Mouse (Mus musculus): ENCODE results near the gene Aurkb.
"Not testable (repeated sequence)": the region's sequence is repeated elsewhere in the genome, so short reads cannot be mapped to it uniquely, and the experiment has no call there.

Aurkb gene

GRCm38 (mm10) chr11:69045531-69046394, at the start of gene Aurkb:
TSS of gene Aurkb (plus strand) at chr11:69045647.
- in situ Hi-C loops (cut with MboI, MseI), result no loop called here

- in situ Hi-C loops (cut with MboI, MseI), result no loop called here
Measured at GRCm38 (mm10) chr11:68997080-68997479, 48.4 kb upstream of the Aurkb start.

DNA sequence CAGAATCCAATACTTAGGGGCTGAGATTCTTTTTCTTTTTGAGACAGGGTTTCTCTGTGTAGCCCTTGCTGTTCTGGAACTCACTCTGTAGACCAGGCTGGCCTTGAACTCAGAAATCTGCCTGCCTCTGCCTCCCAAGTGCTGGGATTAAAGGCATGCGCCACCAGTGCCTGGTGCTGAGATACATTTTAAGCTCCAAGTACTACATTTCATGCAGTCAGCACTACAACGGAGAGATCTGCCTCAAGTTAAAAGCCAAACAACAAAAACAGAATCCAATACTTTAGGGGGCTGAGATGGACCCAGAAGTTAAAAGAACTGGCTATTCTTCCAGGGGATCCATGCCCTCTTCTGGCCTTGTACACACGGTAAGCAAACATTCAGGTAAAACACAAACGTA, 42.7 kb upstream of the Aurkb start:
- in situ Hi-C loops (cut with MboI, MseI), result not testable (repeated sequence)

- in situ Hi-C loops (cut with MboI, MseI), result no loop called here
Measured at GRCm38 (mm10) chr11:69003592-69003991, 41.9 kb upstream of the Aurkb start.

GRCm38 (mm10) chr11:69005193-69005592, 40.3 kb upstream of the Aurkb start:
- in situ Hi-C loops (cut with MboI, MseI), result no loop called here

DNA sequence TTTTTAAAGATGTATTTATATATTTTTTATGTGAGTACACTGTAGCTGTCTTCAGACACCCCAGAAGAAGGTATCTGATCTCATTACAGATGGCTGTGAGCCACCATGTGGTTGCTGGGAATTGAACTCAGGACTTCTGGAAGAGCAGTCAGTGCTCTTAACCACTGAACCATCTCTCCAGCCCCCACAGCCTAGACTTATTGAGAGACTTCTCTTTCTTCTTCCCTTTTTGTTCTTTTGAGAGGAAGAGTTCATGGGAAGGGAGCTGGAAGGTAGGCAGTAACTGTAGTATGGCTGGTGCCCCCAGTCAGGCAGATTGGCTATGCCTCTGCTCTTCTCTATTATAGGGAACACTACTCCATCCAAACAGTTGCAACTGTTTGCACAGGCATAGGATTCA, 38.9 kb upstream of the Aurkb start:
- in situ Hi-C loops (cut with MboI, MseI), result not testable (repeated sequence)

DNA sequence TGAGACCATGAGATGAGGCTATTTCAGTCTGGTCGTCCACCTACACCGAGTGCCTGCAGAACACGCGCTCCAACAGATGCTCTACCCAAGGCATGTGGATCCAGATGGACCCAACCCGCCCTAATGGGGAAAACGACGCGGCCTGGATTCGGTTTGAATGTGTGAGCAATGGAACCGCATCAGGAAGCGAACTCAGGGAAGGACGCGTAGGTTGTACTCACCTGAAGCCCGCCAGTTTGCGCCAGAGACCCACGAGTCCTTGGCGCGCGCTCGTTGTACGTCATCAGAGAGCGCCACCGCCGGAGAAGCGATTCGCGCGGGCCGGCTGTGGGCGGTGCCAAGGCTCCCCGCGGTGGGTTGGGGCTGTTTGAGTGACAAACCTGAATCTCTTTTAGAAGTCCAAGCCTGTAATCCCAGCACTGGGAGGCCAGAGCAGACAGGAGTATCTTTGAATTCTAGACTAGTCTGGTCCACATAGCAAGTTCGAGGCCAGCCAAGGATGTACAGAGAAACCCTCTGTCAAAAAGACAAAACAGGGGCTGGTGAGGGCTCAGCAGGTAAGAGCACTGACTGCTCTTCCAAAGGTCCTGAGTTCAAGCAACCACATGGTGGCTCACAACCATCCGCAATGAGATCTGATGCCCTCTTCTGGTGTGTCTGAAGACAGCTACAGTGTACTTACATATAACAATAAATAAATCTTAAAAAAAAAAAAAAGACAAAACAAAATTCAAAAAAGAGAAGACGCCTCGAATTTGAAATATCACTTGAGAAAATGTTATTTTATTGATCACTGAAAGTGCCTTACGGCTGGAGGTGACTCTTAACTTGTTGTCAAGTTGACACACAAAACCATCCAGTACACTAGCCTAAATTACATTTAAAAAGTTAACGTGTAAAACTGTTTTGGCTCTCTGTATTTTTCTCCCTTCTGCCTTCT, 37.0 kb upstream of the Aurkb start, which contains the start of gene Pfas:
Gene Pfas (minus strand): TSS at position 279 of the 940 bp plus-strand sequence.
- in situ Hi-C loops (cut with MboI, MseI), result no loop called here

DNA sequence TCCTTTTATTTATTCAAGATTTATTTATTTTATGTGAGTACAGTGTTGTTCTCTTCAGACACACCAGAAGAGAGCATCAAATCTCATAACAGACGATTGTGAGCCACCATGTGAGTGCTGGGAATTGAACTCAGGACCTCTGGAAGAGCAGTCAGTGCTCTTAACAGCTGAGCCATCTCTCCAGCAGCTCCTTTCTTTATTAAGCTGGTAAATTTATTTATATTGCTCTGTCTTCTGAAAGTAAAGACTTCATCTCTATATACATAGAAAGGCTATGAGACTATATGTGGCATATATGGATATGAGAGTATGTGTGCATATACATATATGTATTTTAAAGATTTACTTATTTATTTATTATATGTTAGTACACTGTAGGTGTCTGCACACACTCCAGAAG, 35.9 kb upstream of the Aurkb start:
- in situ Hi-C loops (cut with MboI, MseI), result no loop called here

GRCm38 (mm10) chr11:69010400-69011323, 34.8 kb upstream of the Aurkb start:
- in situ Hi-C loops (cut with MboI, MseI), result no loop called here

- in situ Hi-C loops (cut with MboI, MseI), result not testable (repeated sequence)
Measured at GRCm38 (mm10) chr11:69011445-69011844, 34.0 kb upstream of the Aurkb start.

DNA sequence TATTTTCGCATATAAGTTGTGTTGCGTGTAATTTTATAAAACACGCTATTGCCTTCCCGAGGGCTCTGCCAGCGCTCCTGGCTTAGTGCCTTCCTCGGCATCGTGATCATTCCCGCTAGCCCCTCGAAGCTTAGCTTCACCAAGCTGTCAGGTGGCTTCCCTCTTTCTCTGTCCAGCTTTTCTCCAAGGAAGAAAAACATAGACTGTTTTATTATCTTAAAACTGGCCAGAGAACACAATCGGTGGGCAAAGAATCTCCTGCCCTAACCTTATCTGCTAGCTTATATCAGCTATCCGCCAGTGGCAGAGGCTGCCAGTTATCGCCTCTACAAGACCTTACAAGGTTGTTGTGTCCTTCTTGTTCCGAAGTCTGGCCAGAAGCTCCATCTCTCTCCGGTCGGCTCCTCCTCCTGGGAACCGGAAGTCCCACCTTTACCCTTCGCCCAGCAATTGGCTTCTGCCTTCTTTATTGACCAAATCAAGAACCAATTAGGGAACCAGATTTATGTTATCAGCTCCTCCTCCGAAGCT, 33.3 kb upstream of the Aurkb start:
- in situ Hi-C loops (cut with MboI, MseI), result no loop called here

GRCm38 (mm10) chr11:69015644-69016441, 29.6 kb upstream of the Aurkb start, which contains the start of gene Ctc1:
TSS of gene Ctc1 (plus strand) at chr11:69015911.
- in situ Hi-C loops (cut with MboI, MseI), result no loop called here

- in situ Hi-C loops (cut with MboI, MseI), result no loop called here
Measured at GRCm38 (mm10) chr11:69016755-69017154, 28.7 kb upstream of the Aurkb start.

GRCm38 (mm10) chr11:69020691-69021090, 24.8 kb upstream of the Aurkb start:
- in situ Hi-C loops (cut with MboI, MseI), result no loop called here

DNA sequence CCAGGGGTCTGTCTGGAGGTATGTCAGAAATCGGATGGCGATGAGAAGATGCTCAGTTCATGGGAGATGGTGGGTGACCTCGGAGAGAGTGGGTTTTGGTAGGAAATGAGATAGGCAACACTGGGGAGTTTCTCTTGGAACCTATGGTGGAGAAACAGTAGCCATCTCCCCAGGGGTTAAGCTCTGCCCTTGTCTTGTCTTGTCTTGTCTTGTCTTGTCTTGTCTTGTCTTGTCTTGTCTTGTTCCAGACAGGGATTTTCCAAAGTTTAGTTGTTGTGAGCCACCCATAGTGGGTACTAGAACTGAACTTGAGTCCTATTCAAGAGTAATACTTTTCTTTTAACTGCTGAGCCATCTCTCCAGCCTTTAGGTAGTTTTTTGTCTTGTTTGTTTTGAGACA, 18.9 kb upstream of the Aurkb start:
- in situ Hi-C loops (cut with MboI, MseI), result no loop called here

DNA sequence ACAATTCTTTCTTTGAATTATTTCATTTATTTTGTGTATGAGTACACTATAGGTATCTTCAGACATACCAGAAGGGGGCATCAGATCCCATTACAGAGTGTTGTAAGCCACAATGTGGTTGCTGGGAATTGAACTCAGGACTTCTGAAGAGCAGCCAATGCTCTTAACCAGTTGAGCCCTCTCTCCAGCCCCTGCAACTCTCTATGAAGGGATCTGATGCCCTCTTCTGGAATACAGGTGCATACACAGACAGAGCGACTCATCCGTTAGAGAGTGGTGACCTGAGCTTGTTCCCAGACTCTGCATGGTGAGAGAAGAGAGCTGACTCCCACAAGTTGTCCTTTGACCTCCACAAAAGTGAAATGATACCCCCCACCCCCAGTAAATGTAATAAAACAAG, 16.6 kb upstream of the Aurkb start:
- in situ Hi-C loops (cut with MboI, MseI), result no loop called here

- in situ Hi-C loops (cut with MboI, MseI), result no loop called here
Measured at GRCm38 (mm10) chr11:69033552-69033951, 11.9 kb upstream of the Aurkb start.

GRCm38 (mm10) chr11:69034585-69034984, 10.9 kb upstream of the Aurkb start:
- in situ Hi-C loops (cut with MboI, MseI), result no loop called here

DNA sequence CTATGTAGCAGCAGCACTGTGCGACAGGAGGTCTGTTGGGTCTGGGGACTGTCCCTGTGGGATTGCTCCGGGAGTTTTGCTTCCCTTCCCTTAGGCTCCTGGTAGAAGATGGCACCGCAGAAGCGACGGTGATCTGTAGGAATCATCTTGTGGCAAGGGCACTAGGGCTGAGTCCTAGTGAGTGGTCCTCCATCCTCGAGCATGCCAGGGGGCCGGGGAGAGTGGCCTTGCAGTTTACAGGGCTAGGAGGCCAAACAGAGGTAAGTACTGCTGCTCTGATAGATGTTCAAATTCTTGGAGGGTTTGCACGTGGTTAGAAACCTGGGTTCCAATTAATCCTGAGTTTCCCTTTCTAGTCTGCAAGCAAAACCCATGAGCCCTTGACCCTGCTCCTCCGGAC, 10.0 kb upstream of the Aurkb start:
- in situ Hi-C loops (cut with MboI, MseI), result no loop called here

DNA sequence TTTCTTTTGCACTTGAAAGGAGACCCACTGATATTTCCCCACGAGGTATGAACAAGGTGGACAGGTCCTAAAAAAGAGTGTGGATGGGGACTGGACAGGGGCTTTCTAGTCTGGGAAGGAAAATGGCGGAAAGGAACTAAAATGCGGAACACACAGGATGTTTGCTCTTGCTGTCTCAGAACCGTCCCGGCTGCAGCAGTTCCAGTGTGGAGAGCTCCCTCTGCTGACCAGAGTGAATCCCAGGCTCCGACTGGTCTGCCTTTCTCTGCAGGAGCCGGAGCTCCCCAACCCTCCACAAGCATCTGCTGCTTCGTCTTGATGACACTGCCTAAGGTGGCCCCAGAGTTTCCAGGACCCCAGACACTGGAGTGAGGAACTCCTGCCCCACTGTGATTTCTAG, 9.6 kb upstream of the Aurkb start:
- in situ Hi-C loops (cut with MboI, MseI), result no loop called here
